ENCODE assay signal across 10 mouse cellular contexts in the genomic region with DNA sequence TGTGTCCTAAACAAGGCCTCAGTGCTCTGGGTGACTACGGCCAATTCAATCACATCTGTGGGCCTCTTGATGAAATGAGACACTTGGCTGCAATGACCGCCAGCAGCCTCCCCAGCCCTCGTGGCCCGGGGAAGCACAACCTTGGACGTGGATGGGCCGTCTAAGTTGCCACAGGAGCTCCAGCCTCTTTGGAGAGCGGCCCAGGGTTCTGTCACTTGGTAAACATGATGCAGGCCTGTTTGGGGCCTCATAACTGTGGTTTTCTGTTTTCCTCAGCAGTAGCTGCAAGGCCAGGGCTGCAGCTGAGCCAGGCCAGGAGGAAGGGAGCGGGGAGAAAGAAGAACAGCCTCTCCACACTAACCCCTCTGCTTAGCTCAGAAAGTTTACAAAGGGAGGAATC.
DNase-seq lines count a peak whose midpoint lies in the region; ATAC-seq and TF ChIP-seq lines count a peak whose summit lies in the region.
"Had no signal": no experiment of that assay in that cellular context is flagged by ENCODE, and none has a peak within 500 bp of the region (broad histone marks: within the 10 kb centered on the region; RNA-seq: fewer than 3 reads in every experiment).

No protein-coding gene starts in this region.

- WGBS in stomach, embryonic 15.5 days, result 55% methylated on average over 8 of the region's 8 CpGs
- 69% methylated on average over 8 of the region's 8 CpGs for WGBS in liver, postnatal 0 days (ENCODE audit: insufficient replicate concordance)

- no peak overlapping the region for H3K4me3 ChIP-seq in stomach, embryonic 15.5 days (replicated peaks)
- no peak overlapping the region for H3K4me3 ChIP-seq in liver, postnatal 0 days (ENCODE audit: low read depth, low read length)
- H3K4me3 ChIP-seq: erythroblast, embryonic 14.5 days; midbrain, embryonic 12.5 days had no signal

- H3K4me2 ChIP-seq in stomach, embryonic 15.5 days, result no peak overlapping the region
- no peak overlapping the region for H3K4me2 ChIP-seq in liver, postnatal 0 days (ENCODE audit: low read depth, low read length)
- H3K4me2 ChIP-seq: midbrain, embryonic 12.5 days had no signal

- H3K4me1 ChIP-seq in stomach, embryonic 15.5 days, result peaks cover 15% of the 10 kb centered on the region; the same call in 1 of the 2 replicates
- H3K4me1 ChIP-seq in liver, postnatal 0 days (ENCODE audit: insufficient read depth), result no peaks in the 10 kb centered on the region
- H3K4me1 ChIP-seq: midbrain, embryonic 12.5 days had no signal

- H3K36me3 ChIP-seq in stomach, embryonic 15.5 days, result no peaks in the 10 kb centered on the region
- H3K36me3 ChIP-seq in liver, postnatal 0 days (replicated peaks; ENCODE audit: insufficient read depth, low read length), result no peaks in the 10 kb centered on the region
- H3K36me3 ChIP-seq: midbrain, embryonic 12.5 days had no signal

- no peak for TF ChIP-seq CTCF in liver, postnatal 0 days (IDR thresholded peaks at IDR 0.05; ENCODE audit: low read depth)

- H3K27ac ChIP-seq in stomach, embryonic 15.5 days, result peak overlapping the region; percentile 74
- no peak overlapping the region for H3K27ac ChIP-seq in liver, postnatal 0 days (ENCODE audit: low read depth)
- H3K27ac ChIP-seq: midbrain, embryonic 12.5 days had no signal

- no peak overlapping the region for H3K9ac ChIP-seq in stomach, embryonic 15.5 days
- H3K9ac ChIP-seq in liver, postnatal 0 days (replicated peaks), result no peak overlapping the region
- H3K9ac ChIP-seq: midbrain, embryonic 12.5 days had no signal

- peak; percentile 40 for DNase-seq in layer of hippocampus, adult 11-12 months (ENCODE audit: low spot score)
- no peak for DNase-seq in layer of hippocampus, postnatal 25 days (ENCODE audit: extremely low spot score in 1 of 2, low spot score in 1 of 2)
- DNase-seq in adrenal gland, postnatal 14 days, result peak; percentile 87
- peak; percentile 80 to 83 for DNase-seq in heart, adult 9 months (ENCODE audit: low spot score in 2 of 2)
- DNase-seq in layer of hippocampus, adult 9-11 months, result peak; percentile 60
- no peak for DNase-seq in liver, postnatal 0 days
- no peak for DNase-seq in liver

- no peaks in the 10 kb centered on the region for H3K9me3 ChIP-seq in stomach, embryonic 15.5 days
- H3K9me3 ChIP-seq in liver, postnatal 0 days (ENCODE audit: low read length), result no peaks in the 10 kb centered on the region
- H3K9me3 ChIP-seq: midbrain, embryonic 12.5 days had no signal

- H3K27me3 ChIP-seq in stomach, embryonic 15.5 days (replicated peaks), result no peaks in the 10 kb centered on the region
- H3K27me3 ChIP-seq in liver, postnatal 0 days (ENCODE audit: insufficient read depth, low read length), result no peaks in the 10 kb centered on the region
- H3K27me3 ChIP-seq: midbrain, embryonic 12.5 days had no signal

- 0 out of 2 replicates have a peak, but pooled peaks have one; percentile 31 for ATAC-seq in stomach, embryonic 15.5 days (ENCODE audit: insufficient read depth, low FRiP score, low read depth)
- ATAC-seq in liver, postnatal 0 days, result no peak

- no peak for TF ChIP-seq EP300 in liver, postnatal 0 days (IDR thresholded peaks at IDR 0.05; ENCODE audit: low read depth)

Comparison
In these comparisons a context has a peak if more than half of its experiments do, and no peak if none do; other contexts are left out.
1. DNase-seq: peak in layer of hippocampus, adult 11-12 months (single experiment), adrenal gland, postnatal 14 days (single experiment), heart, adult 9 months (2 of 2) and layer of hippocampus, adult 9-11 months (single experiment); none in layer of hippocampus, postnatal 25 days (0 of 2), liver, postnatal 0 days (single experiment) and liver (single experiment).